Mouse (Mus musculus): Measurements from ENCODE around the gene Syt9.

DNA sequence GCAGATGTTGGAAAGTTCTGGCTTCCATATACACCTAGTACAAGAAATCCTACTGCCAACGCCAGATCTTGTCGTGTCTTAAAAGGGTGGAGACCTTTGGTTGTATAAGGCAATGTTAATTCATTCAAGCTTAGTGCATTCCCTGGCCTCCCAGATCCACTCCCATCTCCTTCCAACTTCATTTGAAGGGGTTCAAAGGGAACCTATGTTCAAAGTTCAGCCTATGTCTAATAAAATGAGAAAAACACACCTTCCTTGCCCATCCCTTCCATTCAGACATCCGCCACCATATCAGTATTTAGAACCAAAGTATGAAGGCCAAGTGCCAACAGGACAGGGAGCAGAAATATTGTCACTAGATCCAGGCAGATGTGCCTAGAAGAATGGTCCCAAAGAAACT, 177.3 kb downstream of the Syt9 start:
- TF ChIP-seq CTCF (IDR thresholded peaks at IDR 0.05; ENCODE audit: extremely low read depth, insufficient read depth, low read length) = no peak
- TF ChIP-seq POLR2A (IDR thresholded peaks at IDR 0.05; ENCODE audit: extremely low read depth, insufficient read depth, low read length) = no peak

Data from cortical plate, adult 2 months (tissue).